ENCODE assay signal across 10 mouse cellular contexts in the genomic region with DNA sequence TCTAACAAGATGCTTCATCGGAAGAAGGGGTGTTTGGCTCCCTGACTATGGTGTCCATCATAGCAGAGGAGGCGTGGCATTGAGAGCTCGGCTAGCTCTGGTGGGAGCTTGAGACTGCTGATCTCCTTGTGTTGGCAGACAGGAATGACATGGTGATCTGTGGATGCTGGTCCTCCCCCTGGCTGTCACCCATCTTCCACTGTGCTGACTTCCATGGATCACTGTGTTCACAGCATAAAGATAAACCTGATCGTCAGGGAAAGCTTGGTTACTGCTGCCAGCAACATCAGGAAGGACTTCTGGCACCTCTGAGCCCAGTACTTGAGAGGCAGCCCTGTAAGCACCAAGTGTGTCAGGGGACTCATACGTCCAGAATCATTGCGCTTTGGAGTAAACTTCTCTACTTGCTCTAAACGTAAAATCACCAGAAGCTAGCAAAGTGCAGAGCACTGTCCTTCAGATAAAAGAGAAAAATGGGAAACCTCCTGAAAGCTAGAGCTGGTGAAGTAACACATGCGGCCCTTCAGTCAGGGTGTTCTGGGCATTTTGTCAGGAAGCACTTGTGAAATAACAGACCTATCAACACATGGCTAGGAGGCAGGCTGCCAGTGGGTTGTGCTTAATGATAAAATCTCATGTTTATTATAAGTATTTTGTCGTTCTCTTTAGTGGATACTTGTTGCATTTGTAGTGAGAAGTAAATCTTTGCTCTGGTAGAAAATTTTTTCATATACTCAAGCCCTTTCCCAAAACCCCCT. TPM values are rescaled to one million over a fixed set of nuclear protein-coding genes. Genes with fewer than 3 reads are reported as not detected.
A peak's percentile ranks its signal among the peaks of the same experiment; 100 is the strongest.
DNase-seq lines count a peak whose midpoint lies in the region; ATAC-seq and TF ChIP-seq lines count a peak whose summit lies in the region.
"Had no signal": no experiment of that assay in that cellular context is flagged by ENCODE, and none has a peak within 500 bp of the region (broad histone marks: within the 10 kb centered on the region; RNA-seq: fewer than 3 reads in every experiment).

No protein-coding gene starts in this region.

- TF ChIP-seq CTCF in brain, embryonic 14.5 days (IDR thresholded peaks at IDR 0.05; ENCODE audit: borderline replicate concordance, extremely low read depth, insufficient read depth, insufficient read length), result no peak
- peak; percentile 29 for TF ChIP-seq CTCF in heart, postnatal 0 days (IDR thresholded peaks at IDR 0.05; ENCODE audit: low read depth)
- TF ChIP-seq CTCF in kidney, adult 2 months (conservative IDR thresholded peaks at IDR 0.05; ENCODE audit: insufficient read depth, insufficient read length, low read depth, low read length), result no peak
- no peak for TF ChIP-seq CTCF in midbrain, postnatal 0 days (IDR thresholded peaks at IDR 0.05)

- H3K4me2 ChIP-seq in kidney, embryonic 15.5 days, result no peak overlapping the region
- H3K4me2 ChIP-seq in heart, postnatal 0 days (ENCODE audit: low read depth, low read length), result peak overlapping the region; percentile 40
- H3K4me2 ChIP-seq in midbrain, postnatal 0 days (ENCODE audit: low read depth, low read length, poor library complexity, severe bottlenecking), result no peak overlapping the region
- H3K4me2 ChIP-seq: neural tube, embryonic 13.5 days had no signal

- H3K27me3 ChIP-seq in kidney, embryonic 15.5 days, result no peaks in the 10 kb centered on the region
- H3K27me3 ChIP-seq in heart, postnatal 0 days (ENCODE audit: control insufficient read depth, insufficient read depth, low read length), result peaks cover 58% of the 10 kb centered on the region
- no peaks in the 10 kb centered on the region for H3K27me3 ChIP-seq in kidney, adult 2 months (replicated peaks; ENCODE audit: control insufficient read depth, insufficient read depth, low read length)
- H3K27me3 ChIP-seq in midbrain, postnatal 0 days (ENCODE audit: insufficient read depth, low read length), result no peaks in the 10 kb centered on the region
- H3K27me3 ChIP-seq: neural tube, embryonic 13.5 days had no signal

- peak; percentile 29 for DNase-seq in kidney, postnatal 10 days
- peak; percentile 72 for DNase-seq in brain, embryonic 14.5 days (ENCODE audit: low read depth)
- peak; percentile 88 for DNase-seq in heart, postnatal 0 days (ENCODE audit: low spot score)
- DNase-seq in lung, postnatal 25 days (ENCODE audit: low spot score), result peak; percentile 83
- DNase-seq in kidney, adult 2 months, result no peak
- DNase-seq in midbrain, postnatal 0 days (ENCODE audit: low spot score), result no peak
- no peak for DNase-seq in right cerebral cortex, postnatal 14 days

- H3K4me3 ChIP-seq in kidney, embryonic 15.5 days (replicated peaks), result no peak overlapping the region
- H3K4me3 ChIP-seq in heart, postnatal 0 days (ENCODE audit: low read depth, low read length), result no peak overlapping the region
- no peak overlapping the region for H3K4me3 ChIP-seq in kidney, adult 2 months (ENCODE audit: insufficient read depth, low read depth, low read length)
- H3K4me3 ChIP-seq in midbrain, postnatal 0 days (ENCODE audit: low read depth, low read length), result no peak overlapping the region
- H3K4me3 ChIP-seq: neural tube, embryonic 13.5 days had no signal

- no peak for TF ChIP-seq EP300 in heart, postnatal 0 days (IDR thresholded peaks at IDR 0.05; ENCODE audit: low read depth)

- no peak overlapping the region for H3K9ac ChIP-seq in kidney, embryonic 15.5 days
- no peak overlapping the region for H3K9ac ChIP-seq in heart, postnatal 0 days (replicated peaks; ENCODE audit: low read depth, low read length)
- H3K9ac ChIP-seq in midbrain, postnatal 0 days (replicated peaks; ENCODE audit: low read length, poor library complexity, severe bottlenecking), result no peak overlapping the region
- H3K9ac ChIP-seq: neural tube, embryonic 13.5 days had no signal

- peaks cover 65% of the 10 kb centered on the region for H3K36me3 ChIP-seq in kidney, embryonic 15.5 days
- peaks cover 41% of the 10 kb centered on the region for H3K36me3 ChIP-seq in heart, postnatal 0 days (replicated peaks; ENCODE audit: control insufficient read depth, insufficient read depth, low read length)
- H3K36me3 ChIP-seq in kidney, adult 2 months (ENCODE audit: control insufficient read depth, insufficient read depth, low read length), result peaks cover 4% of the 10 kb centered on the region; the same call in 1 of the 2 replicates
- H3K36me3 ChIP-seq in midbrain, postnatal 0 days (ENCODE audit: insufficient read depth, low read length), result peaks cover 73% of the 10 kb centered on the region

- no peak overlapping the region for H3K27ac ChIP-seq in kidney, embryonic 15.5 days
- H3K27ac ChIP-seq in heart, postnatal 0 days (ENCODE audit: low read depth), result peak overlapping the region; percentile 16; the same call in 1 of the 2 replicates
- H3K27ac ChIP-seq in kidney, adult 2 months (ENCODE audit: insufficient read depth, low read depth, low read length), result no peak overlapping the region
- H3K27ac ChIP-seq in midbrain, postnatal 0 days (ENCODE audit: low read depth, low read length), result no peak overlapping the region
- H3K27ac ChIP-seq: neural tube, embryonic 13.5 days had no signal

- no peak for ATAC-seq in kidney, embryonic 15.5 days (replicated peaks; ENCODE audit: low FRiP score)
- peak; percentile 90 for ATAC-seq in heart, postnatal 0 days (ENCODE audit: insufficient read depth, low read depth)
- no peak for ATAC-seq in midbrain, postnatal 0 days (ENCODE audit: low FRiP score)

- no peak for TF ChIP-seq POLR2A in brain, embryonic 14.5 days (IDR thresholded peaks at IDR 0.05; ENCODE audit: borderline replicate concordance, extremely low read depth, insufficient read depth, insufficient read length, poor library complexity, severe bottlenecking)
- TF ChIP-seq POLR2A in kidney, adult 2 months (IDR thresholded peaks at IDR 0.05; ENCODE audit: low read depth, low read length), result no peak

- no peaks in the 10 kb centered on the region for H3K9me3 ChIP-seq in kidney, embryonic 15.5 days (replicated peaks)
- H3K9me3 ChIP-seq in heart, postnatal 0 days (replicated peaks; ENCODE audit: control insufficient read depth, low read length), result no peaks in the 10 kb centered on the region
- no peaks in the 10 kb centered on the region for H3K9me3 ChIP-seq in midbrain, postnatal 0 days (ENCODE audit: low read length)
- H3K9me3 ChIP-seq: neural tube, embryonic 13.5 days had no signal

- no peaks in the 10 kb centered on the region for H3K4me1 ChIP-seq in kidney, embryonic 15.5 days
- peaks cover 20% of the 10 kb centered on the region for H3K4me1 ChIP-seq in heart, postnatal 0 days (ENCODE audit: control insufficient read depth, insufficient read depth)
- H3K4me1 ChIP-seq in kidney, adult 2 months (ENCODE audit: control insufficient read depth, insufficient read depth, low read length), result no peaks in the 10 kb centered on the region
- no peaks in the 10 kb centered on the region for H3K4me1 ChIP-seq in midbrain, postnatal 0 days (ENCODE audit: insufficient read depth, low read length)
- H3K4me1 ChIP-seq: neural tube, embryonic 13.5 days had no signal

- WGBS in kidney, embryonic 15.5 days, result 76% methylated on average over 9 of the region's 9 CpGs
- 15% methylated on average over 9 of the region's 9 CpGs for WGBS in heart, postnatal 0 days
- 80% methylated on average over 9 of the region's 9 CpGs for WGBS in kidney, adult 2 months
- WGBS in midbrain, postnatal 0 days, result 91% methylated on average over 9 of the region's 9 CpGs

RNA-seq across cellular contexts. Expression of a gene that starts 40.6 kb away (rescaled TPM):
- polyA plus RNA-seq in kidney, embryonic 15.5 days (2015; fragmentation: Nextera tagmentation; extraction: Ambion mirVana), result 30.2 and 32.6 TPM in 2 replicates
- polyA plus RNA-seq in brain, embryonic 14.5 days (2012; rRNA removed), result 11.6 and 25.1 TPM in 2 replicates
- total RNA-seq in heart, postnatal 0 days (2014; rRNA removed; ENCODE audit: low replicate concordance), result 1.3 and 8.2 TPM in 2 replicates
- 1.4 and 2.4 TPM in 2 replicates for polyA plus RNA-seq in heart, postnatal 0 days (2015; fragmentation: Nextera tagmentation; extraction: Ambion mirVana)
- 60.3 and 65.0 TPM in 2 replicates for polyA plus RNA-seq in kidney, adult 2 months (2012; rRNA removed)
- total RNA-seq in midbrain, postnatal 0 days (2014; rRNA removed), result 9.1 and 18.1 TPM in 2 replicates
- 8.8 and 8.9 TPM in 2 replicates for polyA plus RNA-seq in midbrain, postnatal 0 days (2015; fragmentation: Nextera tagmentation; extraction: Ambion mirVana)
- total RNA-seq: megakaryocyte, adult 5-6 weeks had no signal

Comparison
In these comparisons a context has a peak if more than half of its experiments do, and no peak if none do; other contexts are left out.
1. DNase-seq: peak in kidney, postnatal 10 days (single experiment), brain, embryonic 14.5 days (single experiment), heart, postnatal 0 days (single experiment) and lung, postnatal 25 days (single experiment); none in kidney, adult 2 months (single experiment), midbrain, postnatal 0 days (single experiment) and right cerebral cortex, postnatal 14 days (single experiment).